Mouse (Mus musculus): ENCODE results near the gene Gnat3. TPM values are rescaled to one million over a fixed set of nuclear protein-coding genes. Genes with fewer than 3 reads are reported as not detected.
"Not testable (repeated sequence)": the region's sequence is repeated elsewhere in the genome, so short reads cannot be mapped to it uniquely, and the experiment has no call there.

Gene Gnat3
- not detected in 2 replicates for polyA plus RNA-seq (2012; rRNA removed)

DNA sequence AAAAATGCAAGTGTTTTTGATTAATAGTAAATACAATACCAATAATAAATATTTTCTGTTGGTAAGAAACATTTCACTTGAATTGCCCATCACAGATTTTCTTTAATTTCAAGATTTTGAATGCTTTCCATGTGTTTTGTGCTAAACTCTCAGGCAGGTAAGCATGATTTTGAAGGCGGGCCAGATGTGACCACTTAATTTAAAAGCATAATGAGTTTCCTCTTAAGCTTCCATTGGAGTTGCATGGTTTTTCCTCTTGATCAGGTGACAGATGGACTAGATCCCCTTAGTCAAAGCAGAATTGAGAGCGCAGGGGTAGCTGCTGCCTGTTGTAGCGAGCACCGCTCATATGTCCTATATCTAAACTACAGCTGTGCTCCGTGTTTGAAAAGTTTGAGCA, at the start of gene Gnat3:
Gene Gnat3 (plus strand): TSS at position 301 of the 400 bp plus-strand sequence.
- TF ChIP-seq POLR2A (IDR thresholded peaks at IDR 0.05; ENCODE audit: extremely low read depth, insufficient read depth, low read length) (no peak), CTCF (IDR thresholded peaks at IDR 0.05; ENCODE audit: extremely low read depth, insufficient read depth, low read length) (no peak)
- no peak within 1 kb of the TSS for H3K4me3 ChIP-seq (ENCODE audit: insufficient read depth, low read length)
- H3K27ac ChIP-seq (ENCODE audit: insufficient read depth, low read length): no peak within 1 kb of the TSS
- no peaks in the 10 kb centered on the region for H3K4me1 ChIP-seq (ENCODE audit: control insufficient read depth, insufficient read depth, low read length)

GRCm38 (mm10) chr5:17918966-17919365, 43.4 kb upstream of the Gnat3 start:
- Histone ChIP-seq H3K27ac (ENCODE audit: insufficient read depth, low read length) (no peak overlapping the region), H3K4me1 (ENCODE audit: control insufficient read depth, insufficient read depth, low read length) (no peaks in the 10 kb centered on the region), H3K4me3 (ENCODE audit: insufficient read depth, low read length) (no peak overlapping the region)
- TF ChIP-seq POLR2A (IDR thresholded peaks at IDR 0.05; ENCODE audit: extremely low read depth, insufficient read depth, low read length) (no peak), CTCF (IDR thresholded peaks at IDR 0.05; ENCODE audit: extremely low read depth, insufficient read depth, low read length) (no peak)

GRCm38 (mm10) chr5:17923648-17924047, 38.7 kb upstream of the Gnat3 start:
- Histone ChIP-seq H3K4me1 (ENCODE audit: control insufficient read depth, insufficient read depth, low read length) (no peaks in the 10 kb centered on the region), H3K27ac (ENCODE audit: insufficient read depth, low read length) (no peak overlapping the region), H3K4me3 (ENCODE audit: insufficient read depth, low read length) (no peak overlapping the region)
- no peak for TF ChIP-seq POLR2A (IDR thresholded peaks at IDR 0.05; ENCODE audit: extremely low read depth, insufficient read depth, low read length)
- no peak for TF ChIP-seq CTCF (IDR thresholded peaks at IDR 0.05; ENCODE audit: extremely low read depth, insufficient read depth, low read length)

DNA sequence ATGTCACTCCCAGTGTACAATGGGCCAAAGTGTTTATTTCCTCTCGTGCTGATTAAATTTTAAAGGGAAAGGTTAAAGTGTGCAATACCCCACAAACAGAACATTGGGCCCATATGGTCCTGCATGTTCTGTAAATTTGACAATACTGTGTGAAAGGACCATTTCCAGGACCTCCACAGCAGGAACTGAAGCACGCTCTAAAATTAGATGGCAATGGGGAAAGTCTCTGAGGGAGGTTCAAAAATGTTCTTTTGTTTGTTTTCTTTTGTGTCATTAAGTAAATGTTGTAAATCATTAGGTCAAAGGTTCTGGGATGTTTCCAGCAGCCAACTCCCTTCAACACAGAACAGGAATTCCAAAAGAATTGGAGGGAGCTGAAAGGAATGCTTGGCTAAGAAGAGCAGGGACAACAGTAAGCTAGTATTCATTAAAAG, 38.2 kb upstream of the Gnat3 start:
- Histone ChIP-seq H3K27ac (ENCODE audit: insufficient read depth, low read length) (no peak overlapping the region), H3K4me1 (ENCODE audit: control insufficient read depth, insufficient read depth, low read length) (no peaks in the 10 kb centered on the region), H3K4me3 (ENCODE audit: insufficient read depth, low read length) (no peak overlapping the region)
- TF ChIP-seq POLR2A (IDR thresholded peaks at IDR 0.05; ENCODE audit: extremely low read depth, insufficient read depth, low read length) (no peak), CTCF (IDR thresholded peaks at IDR 0.05; ENCODE audit: extremely low read depth, insufficient read depth, low read length) (no peak)

DNA sequence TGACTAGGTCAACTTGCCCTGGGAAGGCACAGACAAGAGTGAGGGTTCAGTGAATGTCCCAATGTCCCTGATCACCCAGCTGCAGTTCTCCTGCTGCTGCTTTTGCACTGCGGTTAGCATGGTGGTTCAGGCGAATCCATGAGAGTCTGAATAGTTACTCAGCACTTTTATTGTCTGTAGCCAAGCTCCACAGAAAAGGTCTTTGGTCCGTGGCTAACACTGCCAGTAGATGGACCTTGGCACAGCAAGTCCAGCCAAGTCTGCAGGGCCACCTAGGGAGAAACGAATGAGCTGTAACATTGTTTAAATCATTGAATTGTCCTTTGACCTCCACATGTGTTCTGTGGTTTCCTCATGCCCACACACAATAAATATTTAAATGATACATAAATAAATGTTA, 33.9 kb upstream of the Gnat3 start:
- H3K27ac ChIP-seq (ENCODE audit: insufficient read depth, low read length): no peak overlapping the region
- H3K4me3 ChIP-seq (ENCODE audit: insufficient read depth, low read length): no peak overlapping the region
- TF ChIP-seq POLR2A (IDR thresholded peaks at IDR 0.05; ENCODE audit: extremely low read depth, insufficient read depth, low read length) (no peak), CTCF (IDR thresholded peaks at IDR 0.05; ENCODE audit: extremely low read depth, insufficient read depth, low read length) (no peak)
- H3K4me1 ChIP-seq (ENCODE audit: control insufficient read depth, insufficient read depth, low read length): no peaks in the 10 kb centered on the region

DNA sequence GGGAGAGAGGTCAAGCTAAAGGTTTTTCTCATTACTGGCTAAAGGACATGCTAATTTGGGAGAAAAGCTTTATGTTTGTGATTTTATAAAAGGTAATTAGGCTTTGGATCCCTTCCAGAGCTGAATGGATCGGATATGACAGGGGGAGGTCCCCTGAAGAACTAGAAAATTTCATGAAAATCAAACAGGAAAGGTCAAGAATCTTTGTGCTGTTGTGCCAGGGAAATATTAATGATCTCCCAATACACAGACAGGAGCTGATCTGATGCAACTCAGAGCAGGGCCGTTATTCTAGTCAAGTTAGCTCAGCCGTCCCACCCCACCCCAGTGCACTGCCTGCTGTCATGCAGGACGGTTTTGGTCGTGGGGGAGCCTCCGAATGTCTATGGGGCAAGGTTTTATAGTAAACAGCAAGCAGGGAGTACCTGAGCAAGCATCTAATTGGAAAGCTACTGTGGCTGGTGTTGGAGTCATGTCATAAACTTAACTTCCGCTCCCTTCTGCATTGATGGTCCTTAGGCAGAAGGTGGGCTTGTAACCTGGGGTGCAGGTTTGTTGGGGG, 33.3 kb upstream of the Gnat3 start:
- no peak overlapping the region for H3K4me3 ChIP-seq (ENCODE audit: insufficient read depth, low read length)
- no peak overlapping the region for H3K27ac ChIP-seq (ENCODE audit: insufficient read depth, low read length)
- H3K4me1 ChIP-seq (ENCODE audit: control insufficient read depth, insufficient read depth, low read length): no peaks in the 10 kb centered on the region
- TF ChIP-seq POLR2A (IDR thresholded peaks at IDR 0.05; ENCODE audit: extremely low read depth, insufficient read depth, low read length) (no peak), CTCF (IDR thresholded peaks at IDR 0.05; ENCODE audit: extremely low read depth, insufficient read depth, low read length) (no peak)

DNA sequence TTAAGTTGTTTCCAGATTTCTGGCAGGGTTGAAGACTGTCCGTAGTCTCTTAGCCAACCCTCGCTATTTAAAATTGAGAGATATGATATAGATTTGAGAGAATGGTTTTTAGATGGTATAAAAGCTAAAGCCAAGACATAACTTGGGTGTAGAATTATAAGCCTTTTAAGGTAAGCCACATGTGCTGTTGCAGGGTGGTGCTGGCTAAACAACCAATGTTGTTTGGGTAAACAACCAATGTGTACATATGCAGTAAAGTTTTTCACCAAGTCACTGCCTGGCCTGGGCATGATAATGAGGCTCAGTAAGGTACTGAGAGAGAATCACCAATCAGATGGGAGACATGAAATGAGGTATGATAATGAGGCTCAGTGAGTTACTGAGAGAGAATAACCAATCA, 30.8 kb upstream of the Gnat3 start:
- not testable (repeated sequence) for H3K27ac ChIP-seq (ENCODE audit: insufficient read depth, low read length); H3K4me1 ChIP-seq (ENCODE audit: control insufficient read depth, insufficient read depth, low read length); H3K4me3 ChIP-seq (ENCODE audit: insufficient read depth, low read length)

DNA sequence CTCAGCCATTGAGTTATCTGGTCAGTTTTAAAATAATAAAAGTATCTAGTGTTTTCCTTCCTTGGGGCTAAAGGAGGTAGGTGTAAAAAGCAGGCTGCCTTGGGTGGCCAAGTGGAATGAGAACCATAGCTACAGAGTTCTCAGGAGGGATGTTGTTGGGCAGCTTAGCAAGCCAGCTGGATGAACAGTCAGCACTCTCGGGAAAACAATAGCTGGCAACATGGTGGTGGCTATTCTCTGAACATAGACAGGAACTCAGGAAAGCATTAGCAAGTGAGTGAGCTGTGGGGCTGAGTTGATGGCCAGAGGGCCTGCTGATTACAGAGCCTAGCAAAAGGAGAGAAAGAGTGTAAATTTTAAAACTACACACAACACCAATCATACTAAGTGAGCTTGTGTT, 27.8 kb upstream of the Gnat3 start:
- H3K4me3 ChIP-seq (ENCODE audit: insufficient read depth, low read length): no peak overlapping the region
- no peak overlapping the region for H3K27ac ChIP-seq (ENCODE audit: insufficient read depth, low read length)
- TF ChIP-seq CTCF (IDR thresholded peaks at IDR 0.05; ENCODE audit: extremely low read depth, insufficient read depth, low read length): no peak
- no peak for TF ChIP-seq POLR2A (IDR thresholded peaks at IDR 0.05; ENCODE audit: extremely low read depth, insufficient read depth, low read length)
- H3K4me1 ChIP-seq (ENCODE audit: control insufficient read depth, insufficient read depth, low read length): no peaks in the 10 kb centered on the region

DNA sequence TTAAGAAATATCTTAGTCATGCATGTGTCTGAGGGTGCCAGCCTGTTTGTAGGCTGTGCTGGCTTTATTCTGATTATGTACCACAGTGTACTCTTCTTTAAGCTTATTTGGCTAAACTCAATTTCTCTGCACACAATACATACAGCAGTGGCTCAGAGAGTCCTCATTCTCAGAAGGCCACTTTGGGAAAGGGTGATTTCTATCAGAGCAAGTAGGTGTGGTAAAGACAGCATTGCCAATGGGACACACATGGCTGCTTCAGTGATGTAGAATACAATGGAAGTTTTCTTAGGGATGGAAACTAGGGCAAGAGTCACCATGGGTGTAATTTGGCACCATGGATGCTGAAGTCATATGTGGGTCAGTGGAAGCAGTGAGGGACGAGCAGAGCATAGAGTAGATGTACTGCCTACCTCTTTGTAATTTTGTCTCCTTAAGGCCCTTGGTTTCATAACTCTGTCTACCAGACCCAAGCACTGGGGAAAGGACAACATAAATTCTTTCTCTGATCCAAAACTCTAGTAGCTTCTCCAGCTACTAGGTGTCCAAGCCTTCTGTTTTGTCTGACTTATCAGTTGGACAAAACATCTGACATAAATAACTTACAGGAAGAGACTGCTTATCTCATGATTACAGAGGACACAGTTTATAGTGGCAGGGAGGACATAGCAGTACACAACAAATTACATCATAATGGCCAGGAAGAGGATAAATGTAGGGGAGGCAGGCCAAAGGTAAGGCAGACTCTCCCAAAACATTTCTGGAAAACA, 24.0 kb upstream of the Gnat3 start:
- H3K27ac ChIP-seq (ENCODE audit: insufficient read depth, low read length): no peak overlapping the region
- H3K4me3 ChIP-seq (ENCODE audit: insufficient read depth, low read length): no peak overlapping the region
- TF ChIP-seq CTCF (IDR thresholded peaks at IDR 0.05; ENCODE audit: extremely low read depth, insufficient read depth, low read length) (no peak), POLR2A (IDR thresholded peaks at IDR 0.05; ENCODE audit: extremely low read depth, insufficient read depth, low read length) (no peak)
- H3K4me1 ChIP-seq (ENCODE audit: control insufficient read depth, insufficient read depth, low read length): no peaks in the 10 kb centered on the region

GRCm38 (mm10) chr5:17956468-17956867, 5.9 kb upstream of the Gnat3 start:
- Histone ChIP-seq H3K27ac (ENCODE audit: insufficient read depth, low read length) (no peak overlapping the region), H3K4me3 (ENCODE audit: insufficient read depth, low read length) (no peak overlapping the region), H3K4me1 (ENCODE audit: control insufficient read depth, insufficient read depth, low read length) (no peaks in the 10 kb centered on the region)
- TF ChIP-seq POLR2A (IDR thresholded peaks at IDR 0.05; ENCODE audit: extremely low read depth, insufficient read depth, low read length) (no peak), CTCF (IDR thresholded peaks at IDR 0.05; ENCODE audit: extremely low read depth, insufficient read depth, low read length) (no peak)
